Mouse (Mus musculus) neural tube, embryonic 11.5 days (tissue): ENCODE measurements around the gene Pdss2. TPM values are rescaled to one million over a fixed set of nuclear protein-coding genes. Genes with fewer than 3 reads are reported as not detected.

Experiments used
- ATAC-seq: fragments of 200-750 bp; cut with Nextera tagmentation; 2 replicates; pipeline ENCODE4 v1.8.0; 2017; ENCODE audit warnings: moderate number of reproducible peaks, mild to moderate bottlenecking, moderate TSS enrichment, moderate library complexity; ENCODE audit not compliant: insufficient read depth, low FRiP score, low TSS enrichment
- DNase-seq: peaks from one replicate; pipeline ENCODE4 v3.0.0-alpha.2; 2015; ENCODE audit warnings: low spot score
- H3K27ac ChIP-seq: fragments of 300-500 bp; sonication (generic); 2 replicates; pipeline ENCODE4 v1.5.1; 2014; ENCODE audit warnings: low read depth, mild to moderate bottlenecking, low read length
- H3K27me3 ChIP-seq: fragments of 300-500 bp; sonication (generic); 2 replicates; pipeline ENCODE4 v1.6.1; 2014; ENCODE audit warnings: mild to moderate bottlenecking, low read length, mixed read lengths; ENCODE audit not compliant: control insufficient read depth, insufficient read depth
- H3K36me3 ChIP-seq: fragments of 300-500 bp; sonication (generic); 2 replicates; pipeline ENCODE4 v1.6.1; 2014; ENCODE audit warnings: mild to moderate bottlenecking, low read length, moderate library complexity, mixed read lengths; ENCODE audit not compliant: control insufficient read depth, insufficient read depth
- H3K4me1 ChIP-seq: fragments of 300-500 bp; sonication (generic); 2 replicates; pipeline ENCODE4 v1.6.1; 2014; ENCODE audit warnings: low read length, mixed read lengths; ENCODE audit not compliant: control insufficient read depth, insufficient read depth
- H3K4me2 ChIP-seq: fragments of 300-500 bp; sonication (generic); 2 replicates; pipeline ENCODE4 v1.6.1; 2014; ENCODE audit warnings: low read depth, mild to moderate bottlenecking, moderate library complexity
- H3K4me3 ChIP-seq: fragments of 300-500 bp; sonication (generic); 2 replicates; pipeline ENCODE4 v1.5.1; 2014; ENCODE audit warnings: low read depth, low read length
- H3K9ac ChIP-seq: fragments of 300-500 bp; sonication (generic); 2 replicates; pipeline ENCODE4 v1.6.1; 2014; ENCODE audit warnings: mild to moderate bottlenecking, low read length
- H3K9me3 ChIP-seq: fragments of 300-500 bp; sonication (generic); 2 replicates; pipeline ENCODE4 v1.6.1; 2016; ENCODE audit warnings: low read length; ENCODE audit not compliant: control insufficient read depth
- WGBS: fragments of 180-500 bp; shearing (Covaris S2); extraction: QIAGEN DNeasy Blood & Tissue Kit; methylation state at CpG from one replicate; pipeline ENCODE4 v1.1.7; 2014; 5-methylcytosine and 5-hydroxymethylcytosine counted together
- polyA plus RNA-seq: library from polyadenylated mRNA; unstranded; fragments of >200 nt; fragmentation: Nextera tagmentation; extraction: Ambion mirVana; gene quantifications from 2 replicates; pipeline ENCODE4 v1.2.1, GENCODE M21; 2014

Pdss2 gene
- polyA plus RNA-seq, 1 experiment from 2014 or later: 12.9 TPM

DNA sequence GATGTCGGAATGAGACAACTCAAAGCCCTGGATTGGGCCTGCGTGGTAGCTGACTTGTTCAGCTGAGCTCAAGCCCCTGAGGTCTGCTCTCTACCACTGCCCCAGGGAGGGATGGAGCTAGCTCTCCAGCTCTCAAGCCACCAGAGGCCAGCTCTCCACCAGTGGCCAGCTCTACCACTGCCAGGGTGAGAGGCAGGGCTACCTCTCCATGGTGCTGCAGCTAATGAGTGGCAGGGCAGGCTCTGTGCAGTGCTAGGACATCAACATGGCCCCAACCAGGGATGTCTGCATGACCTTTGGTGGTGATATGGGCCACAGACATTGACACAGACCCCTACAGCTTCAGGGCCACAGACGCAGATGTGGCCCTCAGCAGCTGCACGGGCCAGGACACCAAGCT, 144.6 kb downstream of the Pdss2 start:
- H3K27ac ChIP-seq: no peak overlapping the region
- H3K9ac ChIP-seq: no peak overlapping the region
- no peak for ATAC-seq
- 83% methylated on average over 4 of the region's 4 CpGs for WGBS
- no peak for DNase-seq
- H3K4me1 ChIP-seq: no peaks in the 10 kb centered on the region
- H3K4me3 ChIP-seq: no peak overlapping the region
- H3K27me3 ChIP-seq: no peaks in the 10 kb centered on the region
- H3K36me3 ChIP-seq: no peaks in the 10 kb centered on the region; the same call in 1 of the 2 replicates
- no peaks in the 10 kb centered on the region for H3K9me3 ChIP-seq
- H3K4me2 ChIP-seq: no peak overlapping the region

DNA sequence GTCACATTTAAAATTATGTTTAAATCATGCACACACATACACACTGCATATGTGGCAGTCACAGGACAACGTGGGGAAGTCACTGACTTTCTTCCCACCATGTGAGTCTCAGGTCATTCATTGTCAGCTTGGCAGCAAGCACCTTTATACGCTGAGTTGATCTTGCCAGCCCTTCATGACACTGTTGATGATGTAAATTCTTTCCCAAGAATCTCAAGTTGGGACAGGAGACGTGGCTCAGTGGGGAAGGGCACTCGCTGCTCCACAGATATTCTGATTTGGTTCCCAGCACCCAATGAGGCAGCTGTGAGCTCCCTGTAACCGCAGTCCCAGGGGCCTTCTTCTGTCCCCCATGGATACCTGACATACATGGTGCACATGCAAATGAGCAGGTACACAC, 147.3 kb downstream of the Pdss2 start:
- no peak for ATAC-seq

DNA sequence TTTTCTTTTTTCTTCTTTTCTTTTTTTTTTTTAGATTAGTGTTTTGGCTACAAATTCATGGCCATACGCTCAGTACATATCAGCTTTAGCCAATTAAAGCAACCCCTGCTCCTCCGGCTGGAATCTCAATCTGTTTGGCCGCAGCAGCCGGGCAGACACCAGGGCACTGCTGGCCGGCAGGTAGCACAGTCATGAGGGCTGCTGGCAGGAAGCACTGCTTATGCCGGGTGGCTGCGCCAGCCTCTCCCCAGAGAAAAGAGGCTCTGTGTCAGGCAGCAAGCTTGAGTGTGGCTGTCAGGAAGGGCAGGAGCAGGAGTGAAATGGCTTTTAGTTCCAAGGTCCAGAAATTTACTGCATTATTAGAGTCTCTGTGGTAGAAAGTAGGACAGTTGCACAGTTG, 151.0 kb downstream of the Pdss2 start:
- H3K9ac ChIP-seq: no peak overlapping the region
- H3K36me3 ChIP-seq: no peaks in the 10 kb centered on the region
- no peak overlapping the region for H3K4me3 ChIP-seq
- no peaks in the 10 kb centered on the region for H3K9me3 ChIP-seq
- H3K4me1 ChIP-seq: no peaks in the 10 kb centered on the region
- DNase-seq: no peak
- 83% methylated on average over 7 of the region's 7 CpGs for WGBS
- H3K27me3 ChIP-seq: no peaks in the 10 kb centered on the region
- H3K27ac ChIP-seq: no peak overlapping the region
- no peak overlapping the region for H3K4me2 ChIP-seq
- ATAC-seq: no peak

More for the DNA sequence above, 147.3 kb downstream of the Pdss2 start:
- H3K9me3 ChIP-seq: no peaks in the 10 kb centered on the region
- DNase-seq: no peak
- no peak overlapping the region for H3K4me2 ChIP-seq
- 92% methylated on average over 5 of the region's 5 CpGs for WGBS
- H3K36me3 ChIP-seq: no peaks in the 10 kb centered on the region; the same call in 1 of the 2 replicates
- no peak overlapping the region for H3K27ac ChIP-seq
- no peak overlapping the region for H3K9ac ChIP-seq
- no peak overlapping the region for H3K4me3 ChIP-seq
- H3K4me1 ChIP-seq: no peaks in the 10 kb centered on the region
- H3K27me3 ChIP-seq: no peaks in the 10 kb centered on the region

DNA sequence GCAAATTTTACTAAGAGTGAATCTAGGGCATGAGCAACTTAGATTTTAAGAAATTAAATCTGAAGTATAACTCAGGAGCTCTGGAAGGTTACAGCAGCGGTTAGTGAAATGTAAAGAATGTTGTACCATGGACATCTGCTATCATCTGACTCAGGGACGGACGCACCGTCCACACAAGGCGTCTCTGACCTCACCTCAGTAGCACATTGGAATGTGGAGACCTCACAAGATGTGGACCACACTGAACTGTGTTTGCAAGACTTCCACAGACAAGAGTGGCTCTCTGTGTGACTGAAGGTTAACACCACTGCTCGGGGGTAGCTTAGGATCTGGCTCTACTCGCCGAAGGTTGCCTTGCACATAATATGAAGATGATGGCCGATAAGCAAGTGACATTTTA, 151.7 kb downstream of the Pdss2 start:
- DNase-seq: no peak
- H3K9ac ChIP-seq: no peak overlapping the region
- no peak for ATAC-seq
- H3K36me3 ChIP-seq: no peaks in the 10 kb centered on the region
- no peak overlapping the region for H3K27ac ChIP-seq
- no peak overlapping the region for H3K4me2 ChIP-seq
- no peaks in the 10 kb centered on the region for H3K9me3 ChIP-seq
- H3K27me3 ChIP-seq: no peaks in the 10 kb centered on the region
- H3K4me3 ChIP-seq: no peak overlapping the region
- no peaks in the 10 kb centered on the region for H3K4me1 ChIP-seq
- 92% methylated on average over 9 of the region's 9 CpGs for WGBS

DNA sequence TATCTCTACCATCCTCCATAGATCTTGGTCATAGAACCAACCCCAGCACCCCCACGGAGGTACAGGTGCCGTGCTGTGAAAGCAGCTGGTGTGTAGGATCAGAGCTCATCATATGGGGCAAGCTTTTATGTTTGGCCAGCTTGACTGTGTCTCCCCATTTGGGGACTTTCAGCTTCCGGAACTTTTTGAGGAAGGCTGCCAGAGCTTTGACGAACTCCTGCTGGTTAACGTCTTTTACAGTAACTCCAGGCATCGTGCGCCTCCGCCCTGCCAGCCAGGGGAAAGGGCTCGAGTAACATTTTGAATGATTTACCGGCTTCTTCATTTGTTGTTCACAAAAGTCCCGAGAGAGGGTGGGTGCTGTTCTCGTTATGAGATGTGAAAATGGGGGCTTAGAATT, 152.4 kb downstream of the Pdss2 start:
- H3K4me1 ChIP-seq: no peaks in the 10 kb centered on the region
- H3K27ac ChIP-seq: no peak overlapping the region
- no peaks in the 10 kb centered on the region for H3K36me3 ChIP-seq
- no peak for ATAC-seq
- no peaks in the 10 kb centered on the region for H3K9me3 ChIP-seq
- H3K4me2 ChIP-seq: no peak overlapping the region
- no peak overlapping the region for H3K9ac ChIP-seq
- no peak overlapping the region for H3K4me3 ChIP-seq
- no peak for DNase-seq
- no peaks in the 10 kb centered on the region for H3K27me3 ChIP-seq
- 71% methylated on average over 12 of the region's 12 CpGs for WGBS

DNA sequence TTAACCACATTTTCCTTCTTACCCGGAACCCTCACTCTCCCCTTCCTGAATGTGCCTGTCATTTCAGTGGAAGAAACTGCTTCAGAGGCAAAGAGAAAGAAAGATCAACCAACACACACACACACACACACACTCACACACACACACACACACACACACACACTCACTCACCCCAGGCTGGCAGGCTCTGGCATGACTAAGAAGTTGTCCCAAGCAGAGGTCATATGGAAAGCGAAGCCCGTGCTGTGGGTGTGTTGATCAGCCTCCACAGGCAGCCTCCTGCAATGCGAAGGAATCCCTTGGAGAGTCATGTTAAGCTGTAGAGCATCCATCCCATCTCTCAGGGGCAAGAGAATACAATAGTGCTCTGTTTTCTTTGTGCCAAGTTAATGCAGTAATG, 154.0 kb downstream of the Pdss2 start:
- H3K27me3 ChIP-seq: no peaks in the 10 kb centered on the region
- ATAC-seq (no peak), DNase-seq (no peak)
- H3K9ac ChIP-seq: no peak overlapping the region
- H3K9me3 ChIP-seq: no peaks in the 10 kb centered on the region
- no peaks in the 10 kb centered on the region for H3K36me3 ChIP-seq
- H3K27ac ChIP-seq: no peak overlapping the region
- no peak overlapping the region for H3K4me2 ChIP-seq
- 85% methylated on average over 4 of the region's 4 CpGs for WGBS
- no peaks in the 10 kb centered on the region for H3K4me1 ChIP-seq
- no peak overlapping the region for H3K4me3 ChIP-seq

DNA sequence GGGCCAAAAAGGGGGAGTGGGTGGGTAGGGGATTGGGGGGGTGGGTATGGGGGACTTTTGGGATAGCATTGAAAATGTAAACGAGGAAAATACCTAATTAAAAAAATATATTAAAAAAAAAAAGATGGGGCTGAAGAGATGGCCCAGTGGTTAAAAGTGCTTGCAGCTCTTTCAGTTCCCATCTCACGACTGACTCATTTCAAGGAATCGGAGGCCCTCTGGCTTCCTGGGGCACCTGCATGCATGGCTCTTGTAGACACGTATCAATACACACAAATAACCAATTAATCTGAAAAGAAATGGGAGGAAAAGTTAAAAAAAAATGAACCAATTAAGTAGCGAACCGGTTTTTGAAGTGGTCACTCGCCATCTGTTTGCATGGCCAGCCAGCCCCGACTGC, 155.5 kb downstream of the Pdss2 start:
- Histone ChIP-seq H3K9ac (no peak overlapping the region), H3K27ac (no peak overlapping the region), H3K9me3 (no peaks in the 10 kb centered on the region), H3K27me3 (no peaks in the 10 kb centered on the region), H3K4me2 (no peak overlapping the region), H3K4me1 (no peaks in the 10 kb centered on the region), H3K4me3 (no peak overlapping the region), H3K36me3 (no peaks in the 10 kb centered on the region)
- 90% methylated on average over 8 of the region's 8 CpGs for WGBS
- ATAC-seq: no peak
- DNase-seq: no peak

DNA sequence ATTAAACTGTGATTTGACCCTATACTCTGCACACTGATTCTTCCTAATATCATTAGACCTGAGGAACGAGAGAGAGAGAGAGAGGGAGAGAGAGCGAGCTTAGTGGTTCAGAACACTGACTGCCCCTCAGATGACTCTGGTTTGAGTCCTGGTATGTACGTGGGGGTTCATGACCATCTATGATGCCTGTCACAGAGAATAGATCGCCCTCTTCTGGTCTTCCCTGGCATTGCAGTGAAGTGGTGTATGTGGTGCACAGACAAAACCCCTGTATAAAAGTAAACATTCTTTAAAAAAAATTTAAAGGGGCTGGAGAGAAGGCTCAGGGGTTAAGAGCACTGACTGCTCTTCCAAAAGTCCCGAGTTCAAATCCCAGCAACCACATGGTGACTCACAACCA, 157.0 kb downstream of the Pdss2 start:
- Histone ChIP-seq H3K4me2 (no peak overlapping the region), H3K9me3 (no peaks in the 10 kb centered on the region), H3K27me3 (no peaks in the 10 kb centered on the region), H3K27ac (no peak overlapping the region), H3K9ac (no peak overlapping the region), H3K4me3 (no peak overlapping the region), H3K36me3 (no peaks in the 10 kb centered on the region), H3K4me1 (no peaks in the 10 kb centered on the region)
- DNase-seq: peak; percentile 60
- no peak for ATAC-seq
- WGBS: 49% methylated on average over 5 of the region's 5 CpGs

DNA sequence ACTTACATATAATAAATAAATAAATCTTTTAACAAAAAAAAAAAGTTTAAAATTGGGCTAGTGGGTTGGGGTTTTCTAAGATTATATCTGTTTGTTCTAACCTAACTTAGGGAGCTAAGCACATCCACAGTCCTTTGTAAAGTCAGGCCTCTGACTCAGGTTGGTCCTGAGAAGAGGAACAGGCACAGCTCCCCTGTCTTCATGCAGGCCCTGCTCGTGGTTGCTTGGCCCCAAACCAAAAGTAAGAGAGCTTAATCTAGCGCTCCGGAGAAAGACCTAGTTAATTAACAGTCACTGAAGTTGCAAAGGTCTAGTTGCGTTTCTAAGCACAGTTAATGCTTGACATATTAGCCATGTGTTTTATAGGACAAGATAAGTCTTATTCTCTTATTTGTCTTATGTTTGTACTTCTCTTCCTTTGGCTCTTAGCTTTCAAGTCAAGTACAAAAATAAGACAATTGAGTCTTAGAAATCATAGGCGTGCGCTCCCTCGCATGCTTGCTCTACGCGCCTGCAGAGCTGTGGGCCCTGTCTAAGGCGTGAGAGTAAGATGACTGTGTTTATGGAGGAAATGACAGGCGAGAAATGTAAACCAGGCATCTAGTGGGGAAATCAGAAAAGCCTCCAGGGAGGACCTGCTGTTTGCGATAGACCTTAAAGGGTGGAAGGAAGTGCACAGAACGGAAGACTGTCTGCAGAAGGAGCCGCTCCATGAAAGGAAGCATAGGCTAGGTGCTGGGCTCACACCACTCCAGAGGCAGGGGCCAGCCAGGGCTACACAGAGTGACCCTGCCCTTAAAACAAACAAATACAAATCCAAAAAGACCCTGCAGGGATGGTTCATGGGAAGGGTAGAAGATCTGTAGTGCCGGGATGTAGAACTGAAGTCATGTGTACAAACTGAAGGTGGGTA, 157.7 kb downstream of the Pdss2 start:
- Histone ChIP-seq H3K4me1 (no peaks in the 10 kb centered on the region), H3K4me3 (no peak overlapping the region), H3K36me3 (no peaks in the 10 kb centered on the region), H3K9me3 (no peaks in the 10 kb centered on the region), H3K27me3 (no peaks in the 10 kb centered on the region), H3K4me2 (no peak overlapping the region), H3K27ac (no peak overlapping the region), H3K9ac (no peak overlapping the region)
- WGBS: 83% methylated on average over 15 of the region's 15 CpGs
- ATAC-seq (no peak), DNase-seq (no peak)
